Mouse (Mus musculus): ENCODE results near the gene Dnajc15. TPM values are rescaled to one million over a fixed set of nuclear protein-coding genes. Genes with fewer than 3 reads are reported as not detected.
A peak's percentile ranks its signal among the peaks of the same experiment; 100 is the strongest.
"Not testable (repeated sequence)": the region's sequence is repeated elsewhere in the genome, so short reads cannot be mapped to it uniquely, and the experiment has no call there.

The Dnajc15 gene
- polyA plus RNA-seq, 1 experiment from 2014 or later, result 82.7 TPM

- H3K4me2 ChIP-seq, result no peak overlapping the region
These were observed 11.5 kb upstream of the Dnajc15 start for GRCm38 (mm10) chr14:77886376-77886775.

DNA sequence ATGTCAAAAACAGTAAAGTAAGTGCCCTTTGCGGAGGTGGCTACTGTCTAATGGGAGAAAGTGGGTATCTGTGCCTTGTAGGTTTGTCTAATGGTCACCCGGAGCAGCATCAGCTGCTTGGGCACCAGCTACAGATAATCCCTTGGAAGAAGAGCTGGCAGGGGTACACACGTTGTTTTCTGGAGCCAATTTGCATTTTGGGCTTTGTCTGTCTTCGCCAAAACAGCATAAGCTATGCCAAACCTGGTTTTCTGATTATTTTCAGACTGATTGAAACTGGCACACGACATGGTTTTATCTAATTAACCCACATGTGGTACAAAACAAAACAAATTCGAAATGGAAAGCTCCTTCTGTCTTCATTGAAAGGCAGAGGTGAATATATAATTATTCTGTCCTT lies 7.7 kb upstream of the Dnajc15 start:
- H3K9me3 ChIP-seq (replicated peaks), result no peaks in the 10 kb centered on the region; the same call in 1 of the 2 replicates
- H3K4me2 ChIP-seq, result no peak overlapping the region
- no peaks in the 10 kb centered on the region for H3K27me3 ChIP-seq
- no peak overlapping the region for H3K9ac ChIP-seq
- H3K4me3 ChIP-seq, result no peak overlapping the region
- ATAC-seq, result peak; percentile 30; the same call in 1 of the 2 replicates
- 0 out of 2 replicates have a peak, but pooled peaks cover 2% of the 10 kb centered on the region for H3K4me1 ChIP-seq
- H3K27ac ChIP-seq, result no peak overlapping the region
- WGBS, result 41% methylated on average over 6 of the region's 6 CpGs
- H3K36me3 ChIP-seq (ENCODE audit: poor library complexity, severe bottlenecking), result no peaks in the 10 kb centered on the region

More at GRCm38 (mm10) chr14:77886376-77886775, 11.5 kb upstream of the Dnajc15 start:
- no peaks in the 10 kb centered on the region for H3K36me3 ChIP-seq (ENCODE audit: poor library complexity, severe bottlenecking)
- H3K9me3 ChIP-seq (replicated peaks), result 0 out of 2 replicates have a peak, but pooled peaks cover 4% of the 10 kb centered on the region
- ATAC-seq, result no peak
- no peak overlapping the region for H3K9ac ChIP-seq
- 0 out of 2 replicates have a peak, but pooled peaks cover 2% of the 10 kb centered on the region for H3K4me1 ChIP-seq
- H3K27me3 ChIP-seq, result no peaks in the 10 kb centered on the region
- WGBS, result 62% methylated on average over 3 of the region's 3 CpGs
- no peak overlapping the region for H3K4me3 ChIP-seq
- no peak overlapping the region for H3K27ac ChIP-seq

- Histone ChIP-seq H3K27me3 (no peaks in the 10 kb centered on the region), H3K9me3 (replicated peaks) (no peaks in the 10 kb centered on the region; the same call in 1 of the 2 replicates), H3K4me1 (0 out of 2 replicates have a peak, but pooled peaks cover 2% of the 10 kb centered on the region), H3K27ac (no peak overlapping the region), H3K4me2 (no peak overlapping the region), H3K4me3 (no peak overlapping the region), H3K36me3 (ENCODE audit: poor library complexity, severe bottlenecking) (no peaks in the 10 kb centered on the region), H3K9ac (no peak overlapping the region)
- 81% methylated on average over 1 of the region's 1 CpGs for WGBS
- no peak for ATAC-seq
These were observed 7.1 kb upstream of the Dnajc15 start for GRCm38 (mm10) chr14:77881998-77882397.

GRCm38 (mm10) chr14:77877876-77878275 lies 3.0 kb upstream of the Dnajc15 start:
- 88% methylated on average over 2 of the region's 2 CpGs for WGBS
- not testable (repeated sequence) for H3K27ac ChIP-seq; H3K9me3 ChIP-seq (replicated peaks); H3K4me2 ChIP-seq; H3K27me3 ChIP-seq; H3K9ac ChIP-seq; H3K4me3 ChIP-seq; ATAC-seq; H3K36me3 ChIP-seq (ENCODE audit: poor library complexity, severe bottlenecking)
- peaks cover 11% of the 10 kb centered on the region; the same call in 1 of the 2 replicates for H3K4me1 ChIP-seq

DNA sequence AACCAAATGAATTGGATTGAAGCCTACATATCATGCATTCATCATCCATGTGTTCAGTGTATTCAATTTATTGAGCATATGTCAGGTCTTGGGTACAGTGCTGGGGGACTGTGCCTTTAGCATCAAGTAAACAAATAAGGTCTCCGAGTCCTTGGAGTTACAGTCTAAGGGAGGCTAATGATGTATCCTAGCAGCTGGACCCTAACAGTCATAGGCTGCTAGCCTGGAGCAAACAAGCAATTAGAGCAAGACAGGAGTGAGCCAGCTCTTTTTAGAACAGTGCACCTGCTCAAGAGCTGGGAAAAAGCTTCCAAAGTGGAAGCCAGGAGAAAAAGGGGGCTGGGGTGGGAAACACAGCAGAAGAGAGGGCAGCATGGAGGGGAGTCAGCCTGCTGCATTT lies 1.3 kb upstream of the Dnajc15 start:
- 64% methylated on average over 1 of the region's 1 CpGs for WGBS
- H3K9ac ChIP-seq, result no peak overlapping the region
- peak overlapping the region; percentile 2; the same call in 1 of the 2 replicates for H3K27ac ChIP-seq
- H3K4me2 ChIP-seq, result no peak overlapping the region
- H3K27me3 ChIP-seq, result no peaks in the 10 kb centered on the region
- peaks cover 9% of the 10 kb centered on the region; the same call in 1 of the 2 replicates for H3K4me1 ChIP-seq
- no peak overlapping the region for H3K4me3 ChIP-seq
- ATAC-seq, result peak; percentile 71
- no peaks in the 10 kb centered on the region; the same call in 1 of the 2 replicates for H3K9me3 ChIP-seq (replicated peaks)
- H3K36me3 ChIP-seq (ENCODE audit: poor library complexity, severe bottlenecking), result no peaks in the 10 kb centered on the region

GRCm38 (mm10) chr14:77871380-77871975 lies 3.4 kb downstream of the Dnajc15 start:
- Histone ChIP-seq H3K36me3 (ENCODE audit: poor library complexity, severe bottlenecking) (no peaks in the 10 kb centered on the region), H3K4me3 (no peak overlapping the region), H3K9ac (no peak overlapping the region), H3K27me3 (no peaks in the 10 kb centered on the region), H3K27ac (no peak overlapping the region), H3K4me1 (peaks cover 9% of the 10 kb centered on the region; the same call in 1 of the 2 replicates), H3K9me3 (replicated peaks) (no peaks in the 10 kb centered on the region), H3K4me2 (no peak overlapping the region)
- 92% methylated on average over 6 of the region's 6 CpGs for WGBS
- ATAC-seq, result no peak

DNA sequence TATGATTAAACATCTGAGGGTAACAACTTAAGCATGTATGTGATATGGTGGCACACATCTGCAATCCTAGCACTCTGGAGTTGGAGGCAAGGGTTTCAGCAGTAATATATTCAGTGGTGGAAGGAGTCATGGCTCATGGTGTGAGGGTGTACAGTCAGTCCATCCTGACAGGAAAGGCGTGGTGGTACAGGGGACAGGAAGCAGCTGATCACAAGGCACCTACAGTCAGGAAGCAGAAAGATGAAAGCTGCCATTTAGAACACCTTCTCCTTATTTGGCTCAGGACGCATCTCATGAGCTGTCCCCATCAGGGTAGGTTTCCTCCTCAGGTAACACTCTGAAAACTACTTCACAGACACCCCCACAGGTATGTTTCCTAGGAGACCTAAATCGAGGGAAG lies 4.0 kb downstream of the Dnajc15 start:
- Histone ChIP-seq H3K36me3 (ENCODE audit: poor library complexity, severe bottlenecking) (no peaks in the 10 kb centered on the region), H3K4me3 (no peak overlapping the region), H3K4me1 (peaks cover 9% of the 10 kb centered on the region; the same call in 1 of the 2 replicates), H3K27me3 (no peaks in the 10 kb centered on the region), H3K4me2 (no peak overlapping the region), H3K9ac (no peak overlapping the region), H3K27ac (no peak overlapping the region), H3K9me3 (replicated peaks) (no peaks in the 10 kb centered on the region)
- WGBS, result 88% methylated on average over 3 of the region's 3 CpGs
- ATAC-seq, result no peak

DNA sequence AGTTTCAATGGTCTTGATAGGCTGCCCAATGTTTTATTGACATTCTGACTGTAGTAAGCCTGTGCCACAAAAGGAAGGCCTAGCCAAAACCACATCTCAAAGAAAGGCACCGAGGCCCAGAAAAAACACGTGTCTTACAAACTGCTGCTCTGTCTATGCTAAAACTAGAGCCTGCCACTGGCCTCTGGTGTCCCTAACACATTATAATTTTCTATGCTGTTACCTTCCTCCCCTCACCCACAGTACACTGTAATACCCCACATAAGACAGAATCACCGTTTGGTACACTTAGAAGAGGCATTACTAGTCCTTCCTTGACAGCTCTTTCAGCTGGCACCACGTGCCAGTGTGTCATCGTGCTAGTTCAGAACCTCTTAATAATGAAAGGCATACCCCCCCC lies 7.3 kb downstream of the Dnajc15 start:
- no peak overlapping the region for H3K4me2 ChIP-seq
- no peaks in the 10 kb centered on the region for H3K27me3 ChIP-seq
- H3K4me3 ChIP-seq, result no peak overlapping the region
- H3K9me3 ChIP-seq (replicated peaks), result no peaks in the 10 kb centered on the region
- H3K4me1 ChIP-seq, result peaks cover 9% of the 10 kb centered on the region
- 88% methylated on average over 5 of the region's 5 CpGs for WGBS
- H3K9ac ChIP-seq, result no peak overlapping the region
- H3K27ac ChIP-seq, result no peak overlapping the region
- H3K36me3 ChIP-seq (ENCODE audit: poor library complexity, severe bottlenecking), result no peaks in the 10 kb centered on the region
- ATAC-seq, result no peak

- 86% methylated on average over 6 of the region's 6 CpGs for WGBS
- H3K27me3 ChIP-seq, result no peaks in the 10 kb centered on the region
- no peak overlapping the region for H3K27ac ChIP-seq
- no peak overlapping the region for H3K9ac ChIP-seq
- H3K9me3 ChIP-seq (replicated peaks), result no peaks in the 10 kb centered on the region
- no peak overlapping the region for H3K4me2 ChIP-seq
- no peak for ATAC-seq
- H3K36me3 ChIP-seq (ENCODE audit: poor library complexity, severe bottlenecking), result no peaks in the 10 kb centered on the region
- peaks cover 9% of the 10 kb centered on the region for H3K4me1 ChIP-seq
- H3K4me3 ChIP-seq, result no peak overlapping the region
These were observed 10.4 kb downstream of the Dnajc15 start for GRCm38 (mm10) chr14:77864510-77864909.

GRCm38 (mm10) chr14:77864051-77864450 lies 10.9 kb downstream of the Dnajc15 start:
- Histone ChIP-seq H3K9ac (no peak overlapping the region), H3K4me1 (peaks cover 9% of the 10 kb centered on the region), H3K4me2 (no peak overlapping the region), H3K27ac (no peak overlapping the region; the same call in 1 of the 2 replicates), H3K27me3 (no peaks in the 10 kb centered on the region), H3K36me3 (ENCODE audit: poor library complexity, severe bottlenecking) (no peaks in the 10 kb centered on the region), H3K4me3 (no peak overlapping the region), H3K9me3 (replicated peaks) (no peaks in the 10 kb centered on the region)
- ATAC-seq, result no peak
- 28% methylated on average over 3 of the region's 3 CpGs for WGBS

- no peaks in the 10 kb centered on the region for H3K36me3 ChIP-seq (ENCODE audit: poor library complexity, severe bottlenecking)
- H3K9ac ChIP-seq, result no peak overlapping the region
- no peak overlapping the region for H3K4me2 ChIP-seq
- no peaks in the 10 kb centered on the region for H3K27me3 ChIP-seq
- peaks cover 9% of the 10 kb centered on the region for H3K4me1 ChIP-seq
- H3K4me3 ChIP-seq, result no peak overlapping the region
- no peaks in the 10 kb centered on the region for H3K9me3 ChIP-seq (replicated peaks)
- 37% methylated on average over 5 of the region's 5 CpGs for WGBS
- H3K27ac ChIP-seq, result no peak overlapping the region
- ATAC-seq, result no peak
These were observed 13.9 kb downstream of the Dnajc15 start for GRCm38 (mm10) chr14:77860841-77861560.

- Histone ChIP-seq H3K27ac (no peak overlapping the region), H3K27me3 (no peaks in the 10 kb centered on the region), H3K36me3 (ENCODE audit: poor library complexity, severe bottlenecking) (no peaks in the 10 kb centered on the region), H3K4me1 (peaks cover 9% of the 10 kb centered on the region), H3K4me3 (no peak overlapping the region), H3K9ac (no peak overlapping the region), H3K4me2 (no peak overlapping the region), H3K9me3 (replicated peaks) (no peaks in the 10 kb centered on the region)
- 89% methylated on average over 1 of the region's 1 CpGs for WGBS
- ATAC-seq, result no peak
These were observed 15.0 kb downstream of the Dnajc15 start for GRCm38 (mm10) chr14:77859894-77860293.

All from forebrain, embryonic 13.5 days (tissue).